Mouse (Mus musculus) large intestine, adult 2 months (tissue): ENCODE results near the gene Tor1a. TPM values are rescaled to one million over a fixed set of nuclear protein-coding genes. Genes with fewer than 3 reads are reported as not detected.
"Not testable (repeated sequence)": the region's sequence is repeated elsewhere in the genome, so short reads cannot be mapped to it uniquely, and the experiment has no call there.

Source experiments
- DNase-seq: peaks from one replicate; pipeline ENCODE4 v3.0.0-alpha.2; 2012; ENCODE audit warnings: low read depth, low spot score
- WGBS: fragments of 180-500 bp; shearing (Covaris S2); methylation state at CpG from one replicate; pipeline ENCODE4 v1.1.7; 2018; 5-methylcytosine and 5-hydroxymethylcytosine counted together
- polyA plus RNA-seq: library from polyadenylated mRNA; depleted of rRNA; stranded (reverse); fragments of >200 nt; gene quantifications from 2 replicates; pipeline ENCODE4 v1.2.3, GENCODE M21; 2012; rRNA removed

Gene Tor1a
- polyA plus RNA-seq, 1 experiment = 51.1 TPM

- WGBS = 62% methylated on average over 4 of the region's 4 CpGs
- DNase-seq = no peak
Observed at GRCm38 (mm10) chr2:30926381-30926780, 41.4 kb downstream of the Tor1a start.

GRCm38 (mm10) chr2:30925181-30925580, 42.6 kb downstream of the Tor1a start:
- no peak for DNase-seq
- 80% methylated on average over 4 of the region's 4 CpGs for WGBS

GRCm38 (mm10) chr2:30923099-30923498, 44.6 kb downstream of the Tor1a start:
- no peak for DNase-seq
- 72% methylated on average over 3 of the region's 3 CpGs for WGBS

GRCm38 (mm10) chr2:30920216-30920615, 47.5 kb downstream of the Tor1a start:
- WGBS = 13% methylated on average over 7 of the region's 7 CpGs
- DNase-seq = peak; percentile 86

GRCm38 (mm10) chr2:30918780-30919329, 48.9 kb downstream of the Tor1a start:
- WGBS = 34% methylated on average over 8 of the region's 8 CpGs
- no peak for DNase-seq

- 85% methylated on average over 6 of the region's 6 CpGs for WGBS
- no peak for DNase-seq
Observed at GRCm38 (mm10) chr2:30918126-30918525, 49.6 kb downstream of the Tor1a start.

GRCm38 (mm10) chr2:30917649-30918048, 50.1 kb downstream of the Tor1a start:
- 84% methylated on average over 7 of the region's 7 CpGs for WGBS
- no peak for DNase-seq

- DNase-seq = not testable (repeated sequence)
- WGBS = 82% methylated on average over 6 of the region's 6 CpGs
Observed at GRCm38 (mm10) chr2:30915933-30916332, 51.8 kb downstream of the Tor1a start.

- 88% methylated on average over 5 of the region's 5 CpGs for WGBS
- DNase-seq = no peak
Observed at GRCm38 (mm10) chr2:30915376-30915775, 52.4 kb downstream of the Tor1a start.

GRCm38 (mm10) chr2:30914836-30915235, 52.9 kb downstream of the Tor1a start:
- 87% methylated on average over 3 of the region's 3 CpGs for WGBS
- no peak for DNase-seq

GRCm38 (mm10) chr2:30913022-30913421, 54.7 kb downstream of the Tor1a start:
- DNase-seq = no peak
- WGBS = 62% methylated on average over 8 of the region's 8 CpGs

- DNase-seq = no peak
- 9% methylated on average over 4 of the region's 4 CpGs for WGBS
Observed at GRCm38 (mm10) chr2:30912291-30912773, 55.4 kb downstream of the Tor1a start.

Other genes starting within 250 kb of the Tor1a start
- gene 1700001O22Rik, start 164.3 kb downstream of the Tor1a start, polyA plus RNA-seq = 1.3 and 2.6 TPM in 2 replicates
- gene Ntmt1, start 160.1 kb downstream of the Tor1a start, polyA plus RNA-seq = 21.3 and 24.4 TPM in 2 replicates
- 21.4 and 30.1 TPM in 2 replicates for gene Asb6, start 137.6 kb downstream of the Tor1a start, polyA plus RNA-seq
- gene Prrx2, start 133.0 kb downstream of the Tor1a start, polyA plus RNA-seq = 2.5 and 3.2 TPM in 2 replicates
- gene Ptges, start 38.1 kb downstream of the Tor1a start, polyA plus RNA-seq = 9.6 and 11.4 TPM in 2 replicates
- 14.3 and 18.1 TPM in 2 replicates for gene Tor1b, start 15.0 kb downstream of the Tor1a start, polyA plus RNA-seq
- 17.7 and 18.5 TPM in 2 replicates for gene BC005624, start 14.3 kb upstream of the Tor1a start, polyA plus RNA-seq
- 6.0 and 6.8 TPM in 2 replicates for gene Usp20, start 14.3 kb upstream of the Tor1a start, polyA plus RNA-seq
- gene Fnbp1, start 174.1 kb upstream of the Tor1a start, polyA plus RNA-seq = 24.3 and 30.2 TPM in 2 replicates
- gene Gpr107, start 184.4 kb upstream of the Tor1a start, polyA plus RNA-seq = 26.6 and 35.9 TPM in 2 replicates